Mouse (Mus musculus) erythroblast, embryonic 14.5 days (primary cell): ENCODE results near the gene Timm13. TPM values are rescaled to one million over a fixed set of nuclear protein-coding genes. Genes with fewer than 3 reads are reported as not detected.

ENCODE experiments used
- H3K27me3 ChIP-seq: 2 replicates; pipeline ENCODE4 v1.6.1; 2012; ENCODE audit warnings: inconsistent platforms; ENCODE audit not compliant: control insufficient read depth
- H3K36me3 ChIP-seq: 2 replicates; pipeline ENCODE4 v1.6.1; 2012; ENCODE audit warnings: mild to moderate bottlenecking, inconsistent platforms; ENCODE audit not compliant: control insufficient read depth
- H3K4me1 ChIP-seq: 2 replicates; pipeline ENCODE4 v1.6.1; 2012; ENCODE audit warnings: inconsistent platforms; ENCODE audit not compliant: control insufficient read depth
- H3K4me3 ChIP-seq: replicated peaks from 2 replicates; pipeline ENCODE3; 2012; ENCODE audit warnings: moderate library complexity, mild to moderate bottlenecking, inconsistent platforms
- H3K9me3 ChIP-seq: 2 replicates; pipeline ENCODE4 v1.6.1; 2012; ENCODE audit warnings: low read length, inconsistent platforms, mixed read lengths; ENCODE audit not compliant: control insufficient read depth
- GATA1 ChIP-seq: IDR thresholded peaks from 2 replicates; pipeline ENCODE4 v1.6.1; 2012; ENCODE audit warnings: low read length, inconsistent platforms, mixed read lengths
- TAL1 ChIP-seq: IDR thresholded peaks from 3 replicates; pipeline ENCODE4 v1.6.1; 2012; ENCODE audit warnings: low read length, inconsistent platforms, mixed read lengths
- polyA plus RNA-seq: library from polyadenylated mRNA; stranded (reverse); fragments of >175 nt; gene quantifications from 2 replicates; pipeline ENCODE4 v1.2.3, GENCODE M21; 2012

Timm13 gene
- 29.2 and 32.1 TPM in 2 replicates for polyA plus RNA-seq

GRCm38 (mm10) chr10:80900318-80901247, at the start of gene Timm13:
TSS of gene Timm13 (minus strand) at chr10:80900969.
- Histone ChIP-seq H3K4me1 (peaks cover 43% of the 10 kb centered on the region), H3K27me3 (no peaks in the 10 kb centered on the region), H3K36me3 (peaks cover 65% of the 10 kb centered on the region), H3K9me3 (no peaks in the 10 kb centered on the region), H3K4me3 (peak within 1 kb of the TSS; percentile 89)
- TF ChIP-seq TAL1 (no peak), GATA1 (no peak)

- H3K9me3 ChIP-seq: no peaks in the 10 kb centered on the region
- H3K4me3 ChIP-seq: no peak overlapping the region
- no peaks in the 10 kb centered on the region; the same call in 1 of the 2 replicates for H3K27me3 ChIP-seq
- no peaks in the 10 kb centered on the region for H3K36me3 ChIP-seq
- peaks cover 20% of the 10 kb centered on the region for H3K4me1 ChIP-seq
- TF ChIP-seq TAL1 (no peak), GATA1 (no peak)
Measured at GRCm38 (mm10) chr10:80950314-80950713, 49.5 kb upstream of the Timm13 start.

- Histone ChIP-seq H3K4me1 (peaks cover 20% of the 10 kb centered on the region), H3K36me3 (no peaks in the 10 kb centered on the region), H3K27me3 (no peaks in the 10 kb centered on the region; the same call in 1 of the 2 replicates), H3K4me3 (no peak overlapping the region), H3K9me3 (no peaks in the 10 kb centered on the region)
- TF ChIP-seq TAL1 (no peak), GATA1 (no peak)
Measured at GRCm38 (mm10) chr10:80949081-80949480, 48.3 kb upstream of the Timm13 start.

GRCm38 (mm10) chr10:80948570-80948969, 47.8 kb upstream of the Timm13 start:
- Histone ChIP-seq H3K9me3 (no peaks in the 10 kb centered on the region), H3K27me3 (no peaks in the 10 kb centered on the region; the same call in 1 of the 2 replicates), H3K4me1 (peaks cover 20% of the 10 kb centered on the region), H3K36me3 (no peaks in the 10 kb centered on the region), H3K4me3 (no peak overlapping the region)
- no peak for TF ChIP-seq TAL1
- TF ChIP-seq GATA1: no peak

- Histone ChIP-seq H3K4me3 (no peak overlapping the region), H3K4me1 (peaks cover 20% of the 10 kb centered on the region), H3K27me3 (peaks cover 2% of the 10 kb centered on the region), H3K36me3 (no peaks in the 10 kb centered on the region), H3K9me3 (no peaks in the 10 kb centered on the region)
- TF ChIP-seq TAL1 (no peak), GATA1 (no peak)
Measured at GRCm38 (mm10) chr10:80947802-80948201, 47.0 kb upstream of the Timm13 start.

- H3K9me3 ChIP-seq: no peaks in the 10 kb centered on the region
- no peak overlapping the region for H3K4me3 ChIP-seq
- H3K4me1 ChIP-seq: peaks cover 20% of the 10 kb centered on the region
- H3K27me3 ChIP-seq: peaks cover 4% of the 10 kb centered on the region
- H3K36me3 ChIP-seq: no peaks in the 10 kb centered on the region
- no peak for TF ChIP-seq TAL1
- no peak for TF ChIP-seq GATA1
Measured at GRCm38 (mm10) chr10:80946684-80947437, 46.1 kb upstream of the Timm13 start.

GRCm38 (mm10) chr10:80944231-80944630, 43.5 kb upstream of the Timm13 start:
- H3K4me1 ChIP-seq: peaks cover 24% of the 10 kb centered on the region
- peaks cover 25% of the 10 kb centered on the region for H3K27me3 ChIP-seq
- no peak overlapping the region for H3K4me3 ChIP-seq
- no peak for TF ChIP-seq GATA1
- TF ChIP-seq TAL1: no peak
- no peaks in the 10 kb centered on the region for H3K9me3 ChIP-seq
- H3K36me3 ChIP-seq: no peaks in the 10 kb centered on the region

GRCm38 (mm10) chr10:80943701-80944100, 42.9 kb upstream of the Timm13 start:
- Histone ChIP-seq H3K27me3 (peaks cover 31% of the 10 kb centered on the region), H3K4me1 (peaks cover 23% of the 10 kb centered on the region), H3K9me3 (no peaks in the 10 kb centered on the region), H3K4me3 (no peak overlapping the region), H3K36me3 (no peaks in the 10 kb centered on the region)
- TF ChIP-seq TAL1 (no peak), GATA1 (no peak)

GRCm38 (mm10) chr10:80942919-80943318, 42.1 kb upstream of the Timm13 start:
- TF ChIP-seq TAL1 (no peak), GATA1 (no peak)
- Histone ChIP-seq H3K36me3 (no peaks in the 10 kb centered on the region), H3K9me3 (no peaks in the 10 kb centered on the region), H3K4me3 (no peak overlapping the region), H3K27me3 (peaks cover 38% of the 10 kb centered on the region), H3K4me1 (peaks cover 20% of the 10 kb centered on the region)
